Mouse (Mus musculus) cerebellum, adult 11 months (tissue): ENCODE results near the gene Zzz3.
"Not testable (repeated sequence)": the region's sequence is repeated elsewhere in the genome, so short reads cannot be mapped to it uniquely, and the experiment has no call there.

Experiments used
- DNase-seq: peaks from one replicate; pipeline ENCODE4 v3.0.0; 2022

Zzz3 gene

DNA sequence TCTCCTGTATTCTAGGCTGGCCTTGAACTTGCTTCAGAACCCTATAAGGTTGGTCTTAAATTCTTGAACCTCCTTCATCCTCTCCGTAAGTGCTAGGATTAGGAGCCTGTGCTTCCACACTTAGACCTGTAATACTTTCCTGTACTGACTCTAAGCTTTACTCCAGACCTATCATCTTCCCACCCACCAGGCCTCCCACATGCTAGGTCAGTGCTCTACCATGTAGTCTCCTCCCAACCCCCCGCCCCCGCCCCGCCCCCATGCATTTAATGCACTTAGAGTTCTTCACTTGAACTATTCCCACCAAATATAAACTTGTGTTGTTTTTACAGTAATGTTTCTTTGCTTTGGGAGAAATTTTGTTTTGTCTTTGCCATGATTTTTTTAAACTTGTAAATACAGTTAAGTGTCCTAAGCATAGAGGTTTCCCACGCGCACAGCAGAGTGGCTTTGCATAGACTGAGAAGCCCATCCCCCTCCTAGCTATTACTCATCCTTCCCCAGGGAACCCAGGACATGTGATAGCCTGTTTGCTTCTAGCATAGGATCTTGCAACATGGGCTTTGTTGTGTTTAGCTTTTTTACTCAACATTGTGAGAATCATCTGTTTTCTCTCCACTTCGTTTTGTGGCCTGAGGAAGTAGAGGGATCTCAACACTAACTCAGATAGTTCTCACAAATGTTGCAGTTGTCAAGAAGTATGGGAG lies 6.8 kb downstream of the Zzz3 start:
- DNase-seq: no peak

DNA sequence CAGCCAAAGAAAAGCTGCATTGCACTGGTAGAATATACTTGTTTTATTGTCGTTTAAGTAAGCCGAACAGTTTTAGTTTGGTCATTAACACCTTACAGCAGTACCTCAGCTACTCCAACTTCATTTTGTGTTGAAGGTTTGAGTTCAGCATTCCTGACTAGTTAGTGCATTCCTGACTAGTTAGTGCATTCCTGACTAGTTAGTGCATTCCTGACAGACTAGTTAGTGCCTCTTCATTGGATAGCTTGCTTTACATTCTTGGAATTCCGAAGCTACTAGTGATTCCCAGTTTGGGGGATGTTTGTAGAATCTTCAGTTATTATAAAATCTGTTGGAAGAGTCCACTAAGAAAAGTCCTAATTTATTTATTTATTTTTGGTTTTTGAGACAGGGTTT lies 7.4 kb downstream of the Zzz3 start:
- no peak for DNase-seq

DNA sequence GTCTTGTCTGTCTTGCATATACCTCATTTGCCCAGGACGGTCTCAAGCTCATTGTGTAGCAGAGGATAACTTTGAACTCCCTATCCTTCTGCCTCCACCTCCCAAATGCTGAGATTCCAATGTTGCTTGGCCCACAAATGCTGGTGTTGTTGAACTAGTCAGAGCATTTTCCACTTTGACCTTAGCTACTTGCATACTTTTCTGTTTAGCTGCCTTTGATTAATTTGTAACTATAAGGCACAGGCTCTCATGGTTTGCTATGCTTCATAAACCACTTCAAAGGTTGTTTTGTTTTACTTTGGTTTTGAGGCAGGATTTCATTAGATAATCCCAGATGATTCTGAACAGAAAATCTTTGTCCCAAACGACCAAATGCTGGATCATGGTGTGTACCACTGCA lies 8.6 kb downstream of the Zzz3 start:
- no peak for DNase-seq

DNA sequence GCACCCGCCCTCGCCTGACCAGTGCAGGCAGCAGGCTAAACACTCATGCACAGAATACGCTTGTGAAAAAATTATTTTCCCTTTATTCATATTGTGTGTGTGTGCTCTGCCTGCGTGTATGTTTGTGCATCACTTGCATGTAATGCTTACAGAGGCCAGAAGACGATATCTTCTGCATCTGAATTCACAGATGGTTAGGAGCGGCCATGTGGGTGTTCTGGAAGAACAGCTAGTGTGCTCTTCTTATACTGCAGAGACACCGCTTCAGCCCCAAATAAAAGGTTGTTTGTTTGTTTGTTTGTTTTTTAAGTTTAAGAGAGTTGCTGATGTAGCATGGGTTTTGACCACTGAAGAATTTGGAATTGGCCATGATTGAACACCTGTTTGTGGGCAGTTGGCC lies 10.1 kb downstream of the Zzz3 start:
- DNase-seq: no peak

DNA sequence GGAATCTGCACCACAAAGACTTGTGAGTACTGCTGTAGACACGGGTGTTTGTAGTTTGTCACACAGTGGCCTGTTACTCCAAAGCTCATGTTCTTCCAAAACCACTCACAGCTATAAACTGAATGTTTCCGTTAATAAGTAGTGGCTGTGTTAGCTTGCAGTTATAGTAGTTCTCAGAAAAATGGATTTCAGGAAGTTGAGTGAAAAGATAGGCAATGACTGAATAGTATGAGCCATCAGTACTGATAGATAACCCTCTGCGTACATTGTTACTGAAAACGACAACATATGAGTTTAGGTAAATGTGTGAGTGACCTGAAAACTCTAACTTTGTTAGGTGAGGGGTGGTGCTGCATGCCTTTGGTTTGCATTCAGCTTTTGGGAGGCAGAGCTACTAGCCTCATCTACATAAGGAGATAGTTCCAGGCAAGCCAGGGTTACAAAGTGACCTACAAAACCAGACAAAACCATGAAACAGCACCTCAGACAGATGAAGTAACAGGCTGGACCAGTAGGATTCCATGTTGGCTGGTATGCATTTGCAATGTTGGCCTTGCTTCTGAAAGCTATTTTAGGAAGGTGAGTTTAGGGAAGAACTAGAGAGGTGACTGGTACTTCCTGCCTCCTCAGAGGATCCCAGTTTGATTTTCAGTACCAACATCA lies 10.8 kb downstream of the Zzz3 start:
- no peak for DNase-seq

DNA sequence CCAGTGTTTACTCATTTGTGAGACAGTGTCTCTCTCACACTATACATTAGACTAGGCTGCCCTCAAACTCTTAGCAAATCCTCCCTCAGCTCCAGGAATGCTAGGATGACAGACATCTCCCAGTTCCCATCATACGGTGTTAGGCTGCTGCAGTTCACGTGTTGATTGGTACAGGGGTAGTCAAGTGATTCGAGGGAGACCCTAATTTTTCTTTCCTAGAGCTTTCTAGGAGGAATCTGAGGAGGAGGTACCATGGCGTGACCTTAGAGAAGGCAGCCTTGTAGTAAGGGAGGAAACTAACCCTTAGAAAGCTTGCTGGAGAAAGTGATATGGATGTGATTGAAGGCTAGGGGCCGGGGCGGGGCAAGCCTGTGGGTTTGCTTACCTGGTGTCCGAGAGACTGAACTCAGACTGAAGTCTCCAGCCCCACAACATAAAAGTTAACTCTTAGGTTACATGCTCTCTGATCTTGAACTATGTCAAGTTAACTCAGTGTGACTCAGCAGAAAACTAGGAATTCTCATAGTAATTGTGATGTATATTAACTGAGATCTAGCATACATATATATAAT lies 15.8 kb downstream of the Zzz3 start:
- DNase-seq: no peak

DNA sequence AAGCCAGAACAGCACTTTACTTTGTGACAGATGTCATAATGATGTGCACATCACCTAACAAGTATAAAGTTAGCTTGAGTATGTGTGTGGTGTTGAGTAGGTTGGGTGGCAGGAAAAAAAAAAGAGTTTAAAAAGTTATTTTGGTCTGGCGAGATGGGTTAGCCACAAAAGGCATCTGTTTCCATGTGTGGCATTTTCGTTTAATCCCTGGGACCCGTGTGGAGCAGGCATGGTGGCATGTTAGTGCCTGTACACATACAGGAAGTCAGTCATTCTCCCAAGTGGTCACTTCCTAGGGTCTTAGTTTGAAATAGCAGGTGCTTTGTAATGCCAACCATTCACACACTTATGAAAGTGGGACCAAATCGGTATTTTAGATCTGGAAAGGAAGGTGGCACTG lies 17.1 kb downstream of the Zzz3 start:
- no peak for DNase-seq

DNA sequence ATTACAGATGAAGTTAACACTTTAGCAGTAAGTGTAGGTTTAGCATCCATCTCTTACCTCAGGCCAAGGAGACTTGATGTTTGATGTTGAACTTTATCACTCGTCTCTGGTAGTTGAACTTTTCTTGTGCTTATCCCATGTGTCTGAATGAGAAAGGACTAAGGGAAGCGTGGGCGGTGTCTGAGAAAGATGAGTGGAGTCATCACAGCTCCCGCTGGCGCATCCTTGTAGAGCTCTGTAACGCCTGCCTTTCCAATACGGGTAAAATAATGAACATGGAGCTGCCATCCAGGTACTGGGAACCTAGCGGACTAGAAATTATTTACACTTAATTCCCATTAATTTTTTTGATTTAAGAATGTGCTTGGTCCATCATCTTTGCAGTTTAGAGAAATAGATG lies 33.7 kb downstream of the Zzz3 start:
- no peak for DNase-seq

DNA sequence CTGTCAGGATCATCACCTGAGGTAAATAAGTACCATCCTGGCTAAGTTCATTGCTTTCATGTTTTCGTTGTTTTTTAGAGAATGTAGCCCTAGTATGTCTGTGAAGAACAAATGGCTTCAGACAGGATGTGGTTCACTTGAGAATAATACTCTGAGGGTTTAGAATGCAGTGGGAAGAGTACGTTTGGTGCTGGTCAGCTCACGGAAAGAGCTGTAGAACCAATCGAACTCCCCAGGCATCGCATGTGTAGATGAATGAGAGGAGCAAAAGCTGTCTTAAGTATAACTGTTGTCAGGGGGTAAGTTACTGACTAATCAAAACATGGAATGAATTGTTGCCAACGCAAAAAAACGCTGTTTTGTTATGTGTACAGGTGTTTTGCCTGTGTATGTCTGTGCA lies 37.4 kb downstream of the Zzz3 start:
- DNase-seq: no peak

DNA sequence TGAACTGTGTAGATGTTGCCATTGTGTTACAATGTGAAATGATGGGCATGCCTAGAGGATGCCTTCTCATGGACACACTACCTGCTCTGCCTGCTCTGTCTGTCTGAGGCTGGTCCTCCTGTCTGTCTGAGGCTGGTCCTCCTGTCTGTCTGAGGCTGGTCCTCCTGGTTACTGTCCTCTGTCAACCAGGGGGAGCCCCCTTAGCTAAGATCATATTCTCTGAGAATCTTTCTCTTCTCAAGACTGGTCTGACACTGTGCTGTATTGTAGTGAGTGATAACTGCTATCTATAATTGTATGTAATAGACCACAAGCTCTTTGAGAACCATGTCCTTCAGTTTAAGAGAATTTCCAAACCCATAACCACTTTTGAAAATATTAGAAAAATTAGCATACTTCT lies 40.3 kb downstream of the Zzz3 start:
- no peak for DNase-seq

DNA sequence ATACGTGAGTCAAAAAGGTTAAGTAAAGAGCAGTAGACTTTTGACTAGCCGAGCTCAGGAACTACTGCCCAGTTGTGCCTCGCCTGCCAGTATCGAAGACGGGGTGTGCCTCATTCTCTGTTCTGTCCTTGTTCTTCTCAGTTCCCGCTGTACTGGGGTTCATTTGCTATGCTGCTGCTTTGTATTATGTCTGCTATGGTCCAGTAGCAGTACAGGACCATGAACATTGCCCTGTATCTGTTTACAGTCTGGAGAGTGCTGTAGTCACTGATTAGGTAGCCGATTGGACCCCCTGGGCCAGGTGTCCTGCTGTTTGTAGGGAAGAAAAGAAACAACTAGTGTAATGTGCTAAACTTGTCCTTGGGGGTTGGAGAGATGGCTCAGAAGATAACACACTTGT lies 42.8 kb downstream of the Zzz3 start:
- no peak for DNase-seq

DNA sequence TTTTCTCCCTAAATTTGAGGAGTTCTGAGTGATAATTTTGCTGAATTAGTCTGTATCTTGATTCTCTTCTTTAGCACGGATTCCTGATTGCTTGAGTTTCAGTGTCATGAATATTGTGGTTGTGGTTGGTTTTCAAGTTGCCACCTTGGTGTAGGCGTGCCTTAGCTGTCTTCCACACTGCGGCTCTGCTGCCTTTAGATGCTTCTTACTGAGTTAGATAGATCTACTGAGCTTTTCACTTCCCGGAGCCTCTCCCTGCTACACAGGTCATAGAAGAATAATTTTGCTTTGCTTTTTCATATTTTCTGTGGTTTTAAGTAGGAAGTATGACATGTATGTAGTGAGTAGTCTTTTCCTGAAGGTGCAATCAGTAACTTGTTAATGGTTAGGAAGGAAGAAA lies 47.5 kb downstream of the Zzz3 start:
- no peak for DNase-seq

DNA sequence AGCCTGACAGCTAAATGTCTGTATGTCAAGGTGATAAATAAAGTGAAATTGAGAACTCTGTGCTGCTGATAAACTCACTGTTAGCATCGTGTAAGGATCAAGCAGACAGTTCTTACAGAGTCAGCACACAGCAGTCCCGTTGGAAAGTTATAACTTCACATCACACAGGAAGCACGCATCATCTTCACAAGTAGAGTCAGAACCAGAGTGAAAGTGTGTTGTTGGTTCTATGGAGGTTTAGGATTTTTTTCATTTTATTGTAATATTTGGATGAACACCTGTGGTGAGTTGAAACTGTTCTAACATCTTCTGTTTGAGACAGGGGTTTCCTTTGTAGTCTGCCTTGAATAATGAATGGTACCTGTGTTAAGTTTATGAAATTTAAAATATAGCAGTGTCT lies 48.8 kb downstream of the Zzz3 start:
- DNase-seq: no peak

DNA sequence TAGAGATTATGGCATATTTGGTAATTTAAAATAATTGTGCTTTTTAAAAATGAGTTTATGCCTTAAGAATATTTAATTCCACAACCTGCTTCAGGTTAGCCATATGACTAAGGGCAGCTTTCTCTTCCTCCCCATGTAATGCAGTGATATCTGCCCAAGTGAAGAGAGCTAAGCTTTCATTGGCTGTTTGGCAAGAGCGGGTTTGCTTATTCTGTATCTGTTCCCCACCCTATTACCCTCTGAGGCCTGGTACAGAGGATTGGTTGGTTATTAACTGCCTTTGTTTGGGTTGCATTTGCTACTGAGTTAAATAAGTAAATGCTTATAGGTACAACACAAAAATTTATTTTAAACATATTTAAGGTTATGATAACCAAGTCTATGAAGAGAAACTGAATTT lies 51.7 kb downstream of the Zzz3 start:
- DNase-seq: no peak

DNA sequence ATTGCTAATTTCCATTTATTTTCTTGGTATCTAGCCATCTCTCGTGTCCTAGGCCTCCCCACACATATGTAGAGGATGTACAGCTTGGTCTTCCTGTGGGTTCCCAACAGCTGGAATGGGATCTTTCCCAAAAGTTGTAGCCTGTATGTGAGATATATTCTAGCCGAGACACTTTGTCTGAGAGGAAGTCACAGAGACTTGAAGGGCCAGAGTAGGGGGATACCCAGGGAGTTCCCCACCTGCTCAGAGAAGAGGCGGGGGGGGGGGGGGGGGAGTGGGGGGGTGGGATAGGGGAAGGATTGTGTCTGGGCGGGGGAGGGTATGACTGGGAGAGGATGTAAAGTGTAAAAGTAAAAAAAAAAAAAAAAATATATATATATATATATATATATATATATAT lies 57.9 kb downstream of the Zzz3 start:
- DNase-seq: no peak

DNA sequence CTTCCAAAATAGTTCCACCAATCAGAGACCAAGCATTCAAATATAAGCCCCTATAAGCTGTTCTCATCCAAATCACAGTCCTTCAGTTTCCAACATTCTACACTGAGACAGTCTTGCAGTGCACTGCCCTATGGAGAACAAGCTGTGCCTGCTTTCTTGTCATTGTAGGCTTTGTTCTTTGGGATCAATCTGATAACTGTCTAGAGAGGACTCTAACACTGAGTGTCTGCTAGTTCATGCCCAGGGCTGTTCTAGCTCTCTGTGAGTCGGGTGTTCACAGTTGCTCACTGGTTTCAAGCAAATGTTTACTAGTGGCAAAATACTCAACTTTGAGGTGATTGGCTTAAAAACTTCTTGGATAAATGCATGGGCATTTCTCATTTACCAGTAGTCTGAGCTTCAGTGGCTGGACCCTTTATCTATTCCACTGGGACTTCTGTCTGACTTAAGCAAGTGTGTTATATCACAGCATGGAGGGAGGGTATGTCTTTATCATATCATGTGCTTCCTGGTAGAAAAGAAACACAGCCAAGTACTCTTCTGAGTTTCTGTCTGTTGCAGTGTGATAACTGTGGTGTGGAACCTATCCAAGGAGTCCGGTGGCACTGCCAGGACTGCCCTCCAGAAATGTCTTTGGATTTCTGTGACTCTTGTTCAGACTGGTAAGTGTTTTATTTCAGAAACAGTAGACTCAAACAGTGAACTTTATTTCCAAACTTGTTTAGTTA lies 62.2 kb downstream of the Zzz3 start:
- DNase-seq: no peak

DNA sequence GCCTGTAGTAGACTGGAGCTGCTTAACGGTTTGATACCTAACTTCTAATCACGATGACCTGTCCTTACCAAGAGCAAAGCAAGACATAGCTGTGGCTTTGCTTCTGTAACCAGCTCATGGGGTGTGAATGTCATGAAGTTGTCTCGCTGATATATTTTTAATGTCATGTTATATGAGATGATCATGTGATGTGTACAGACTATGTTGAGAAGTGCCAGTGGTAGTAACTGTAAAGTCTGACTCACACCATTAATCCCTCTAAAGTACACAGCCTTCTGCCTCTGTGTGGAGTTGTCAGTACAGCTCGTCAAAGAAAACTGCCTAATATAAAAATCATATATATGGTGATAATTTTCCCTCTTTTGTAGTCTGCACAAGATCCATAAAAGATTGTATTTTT lies 63.6 kb downstream of the Zzz3 start:
- DNase-seq: not testable (repeated sequence)

DNA sequence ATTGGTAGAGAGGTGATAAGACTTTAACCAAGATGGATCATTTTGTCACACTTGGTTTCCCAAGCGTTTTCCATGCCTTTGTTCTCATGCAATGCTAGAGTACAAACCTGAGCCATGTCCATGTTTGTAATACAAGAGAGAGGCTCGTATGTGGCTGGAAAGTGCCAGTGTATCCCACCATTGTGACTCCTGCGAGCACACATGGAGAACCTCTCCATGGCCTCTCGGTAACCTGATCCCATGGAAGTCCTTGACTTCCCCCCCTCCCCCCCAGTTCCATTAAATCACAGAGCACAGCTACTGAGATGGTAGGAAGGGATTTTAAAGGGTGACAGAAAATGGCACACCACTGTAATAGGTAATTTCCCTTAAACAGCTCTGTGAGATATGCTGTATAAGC lies 65.5 kb downstream of the Zzz3 start:
- no peak for DNase-seq

DNA sequence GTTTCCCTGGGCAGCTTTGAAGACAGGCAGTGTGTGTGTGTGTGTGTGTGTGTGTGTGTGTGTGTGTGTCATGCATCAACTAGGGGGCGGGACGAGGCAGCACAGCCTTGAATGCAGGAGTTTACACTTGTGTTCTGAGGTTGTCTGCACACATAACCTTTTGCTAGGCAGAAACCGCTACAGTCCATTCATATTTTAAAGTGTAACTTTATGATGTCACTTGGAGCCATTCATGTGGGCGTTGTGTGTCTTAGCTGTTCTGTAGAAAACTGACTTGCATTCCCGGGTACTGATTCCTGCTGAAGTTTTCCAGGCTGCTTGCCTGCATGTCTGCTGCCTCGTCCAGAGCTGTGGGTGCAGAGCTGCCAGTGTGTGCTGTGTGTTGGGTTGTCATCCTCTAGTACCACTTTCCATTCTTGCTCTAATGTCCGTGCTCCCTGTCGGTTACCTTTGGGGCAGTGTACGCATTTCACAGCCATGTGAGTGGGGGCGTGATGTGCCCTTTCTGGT lies 66.8 kb downstream of the Zzz3 start:
- no peak for DNase-seq

DNA sequence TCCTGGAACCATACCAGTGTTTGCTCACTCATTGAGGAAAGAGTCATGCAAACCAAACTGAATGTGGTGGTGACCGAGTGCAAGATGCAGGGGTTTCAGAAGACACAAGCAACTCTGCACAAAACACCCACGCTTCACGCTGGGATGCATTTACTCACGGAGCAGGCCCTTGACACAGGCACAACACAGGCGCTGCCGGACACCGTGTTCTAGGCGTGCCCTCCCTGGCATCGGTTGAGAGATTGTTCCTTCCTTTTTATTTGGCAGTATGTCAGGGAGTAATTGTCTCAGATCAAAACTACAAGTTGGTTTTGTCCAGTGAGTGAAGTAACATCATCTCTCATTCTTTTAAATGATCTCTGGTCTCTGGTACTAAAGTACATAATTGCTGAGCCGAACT lies 67.6 kb downstream of the Zzz3 start:
- DNase-seq: no peak

DNA sequence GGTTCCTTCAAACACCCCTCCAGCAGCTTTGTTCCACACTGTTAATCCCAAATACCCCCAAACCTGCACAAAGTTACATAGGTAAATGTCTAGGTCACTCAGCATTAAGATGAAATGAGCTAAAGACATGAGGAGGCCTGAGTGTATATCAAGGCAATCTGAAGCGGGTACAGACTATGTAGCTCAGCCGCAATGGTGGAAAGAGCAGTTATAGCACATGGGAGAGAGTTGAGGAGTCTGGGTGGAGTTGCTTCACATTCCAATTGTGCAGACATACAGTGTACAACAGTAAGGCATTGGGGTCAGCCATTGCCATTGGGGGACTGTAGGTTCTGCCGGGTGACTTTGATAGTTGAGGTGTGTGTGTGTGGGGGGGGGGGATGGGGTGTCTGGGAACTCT lies 69.2 kb downstream of the Zzz3 start:
- no peak for DNase-seq

DNA sequence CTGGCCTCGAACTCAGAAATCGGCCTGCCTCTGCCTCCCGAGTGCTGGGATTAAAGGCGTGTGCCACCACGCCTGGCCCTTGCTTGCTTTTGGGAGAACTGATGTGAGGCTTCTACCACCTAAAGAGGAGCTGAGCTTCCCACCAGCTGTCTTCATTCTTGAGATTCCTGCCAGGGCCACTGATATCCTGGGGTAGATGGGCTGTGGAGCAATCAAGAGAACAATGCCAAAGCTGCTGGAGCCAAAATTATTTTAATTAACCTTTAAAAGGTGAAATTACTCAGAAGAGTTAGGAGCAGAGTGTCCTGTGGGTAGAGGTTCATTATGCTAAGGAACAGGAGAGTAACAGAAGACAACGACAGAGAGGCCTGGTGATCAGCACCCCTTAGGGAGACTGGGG lies 70.1 kb downstream of the Zzz3 start:
- no peak for DNase-seq

DNA sequence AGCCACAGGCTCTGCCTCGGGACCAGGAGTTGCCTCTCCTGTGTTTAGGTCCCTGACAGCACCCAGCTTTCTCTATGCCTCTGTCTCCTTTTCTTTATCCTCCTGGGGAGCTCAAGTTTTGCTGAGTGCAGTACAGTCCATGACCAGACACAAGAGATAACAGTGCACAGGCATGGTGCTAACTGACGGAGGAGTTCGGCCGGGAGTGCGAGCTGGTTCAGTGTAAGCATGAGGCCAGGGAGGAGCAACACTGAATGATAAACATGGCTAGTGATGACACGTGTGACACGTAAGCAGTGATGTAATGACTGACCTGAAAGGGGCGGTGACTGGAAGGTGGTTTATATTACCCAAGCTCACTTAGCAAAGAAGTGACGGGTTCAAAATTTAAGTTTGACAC lies 71.6 kb downstream of the Zzz3 start:
- no peak for DNase-seq

DNA sequence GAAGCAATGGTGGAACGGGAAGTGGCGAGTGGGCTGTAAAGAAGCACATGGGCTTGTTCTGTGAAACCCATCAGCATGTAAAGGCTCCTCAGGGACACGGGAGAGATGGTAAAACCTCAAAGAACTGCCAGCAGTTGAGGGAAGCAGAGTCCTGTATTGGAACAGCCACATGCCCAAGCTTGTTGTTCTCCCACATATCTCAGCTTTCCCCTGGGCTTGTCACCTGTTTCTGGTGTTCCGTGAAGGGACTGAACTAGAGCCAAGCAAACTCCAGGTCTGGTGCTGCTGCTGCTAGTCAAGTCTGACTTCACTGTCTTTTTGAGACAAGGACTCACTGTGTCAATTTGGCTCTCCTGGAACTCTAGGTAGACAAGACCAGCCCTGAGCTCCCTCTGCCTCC lies 72.0 kb downstream of the Zzz3 start:
- no peak for DNase-seq
